Mouse (Mus musculus) stomach, postnatal 0 days (tissue): Measurements from ENCODE around the gene Hs3st3b1. TPM values are rescaled to one million over a fixed set of nuclear protein-coding genes. Genes with fewer than 3 reads are reported as not detected.

Source experiments
- ATAC-seq: fragments of 200-750 bp; cut with Nextera tagmentation; 2 replicates; pipeline ENCODE4 v1.8.0; 2017; ENCODE audit not compliant: low FRiP score, low TSS enrichment
- DNase-seq: peaks from one replicate; pipeline ENCODE4 v3.0.0-alpha.2; 2016; ENCODE audit warnings: low spot score
- H3K27ac ChIP-seq: fragments of 300-500 bp; sonication (generic); replicated peaks from 2 replicates; pipeline ENCODE4 v1.5.1; 2014; ENCODE audit warnings: mild to moderate bottlenecking, control low read depth
- H3K27me3 ChIP-seq: fragments of 300-500 bp; sonication (generic); 2 replicates; pipeline ENCODE4 v1.6.1; 2014; ENCODE audit warnings: low read length; ENCODE audit not compliant: control insufficient read depth, insufficient read depth
- H3K36me3 ChIP-seq: fragments of 300-500 bp; sonication (generic); 2 replicates; pipeline ENCODE4 v1.6.1; 2014; ENCODE audit warnings: low read length, mixed read lengths; ENCODE audit not compliant: control insufficient read depth, insufficient read depth
- H3K4me1 ChIP-seq: fragments of 300-500 bp; sonication (generic); replicated peaks from 2 replicates; pipeline ENCODE4 v1.6.1; 2014; ENCODE audit warnings: antibody characterized with exemption; ENCODE audit not compliant: control insufficient read depth, insufficient read depth
- H3K4me2 ChIP-seq: fragments of 300-500 bp; sonication (generic); replicated peaks from 2 replicates; pipeline ENCODE4 v1.6.1; 2014; ENCODE audit warnings: low read depth, mild to moderate bottlenecking, control low read depth, moderate library complexity
- H3K4me3 ChIP-seq: fragments of 300-500 bp; sonication (generic); 2 replicates; pipeline ENCODE4 v1.5.1; 2014; ENCODE audit warnings: low read depth, low read length, control low read depth
- H3K9ac ChIP-seq: fragments of 300-500 bp; sonication (generic); 2 replicates; pipeline ENCODE4 v1.6.1; 2014; ENCODE audit warnings: mild to moderate bottlenecking, low read length, control low read depth, mixed read lengths
- H3K9me3 ChIP-seq: fragments of 300-500 bp; sonication (generic); 2 replicates; pipeline ENCODE4 v1.6.1; 2016; ENCODE audit warnings: low read length; ENCODE audit not compliant: control insufficient read depth
- CTCF ChIP-seq: IDR thresholded peaks from 2 replicates; pipeline ENCODE4 v1.5.1; 2016; ENCODE audit warnings: antibody characterized with exemption, low read depth, mild to moderate bottlenecking, moderate library complexity
- EP300 ChIP-seq: optimal IDR thresholded peaks from 2 replicates; pipeline ENCODE3; 2016; ENCODE audit warnings: antibody characterized with exemption
- WGBS: fragments of 180-500 bp; shearing (Covaris S2); extraction: QIAGEN DNeasy Blood & Tissue Kit; methylation state at CpG from one replicate; pipeline ENCODE4 v1.1.7; 2014; 5-methylcytosine and 5-hydroxymethylcytosine counted together
- polyA plus RNA-seq: library from polyadenylated mRNA; unstranded; fragments of >200 nt; fragmentation: Nextera tagmentation; extraction: Ambion mirVana; gene quantifications from 2 replicates; pipeline ENCODE4 v1.2.1, GENCODE M21; 2015

Hs3st3b1 gene
- polyA plus RNA-seq, 1 experiment from 2014 or later: 6.9 TPM

DNA sequence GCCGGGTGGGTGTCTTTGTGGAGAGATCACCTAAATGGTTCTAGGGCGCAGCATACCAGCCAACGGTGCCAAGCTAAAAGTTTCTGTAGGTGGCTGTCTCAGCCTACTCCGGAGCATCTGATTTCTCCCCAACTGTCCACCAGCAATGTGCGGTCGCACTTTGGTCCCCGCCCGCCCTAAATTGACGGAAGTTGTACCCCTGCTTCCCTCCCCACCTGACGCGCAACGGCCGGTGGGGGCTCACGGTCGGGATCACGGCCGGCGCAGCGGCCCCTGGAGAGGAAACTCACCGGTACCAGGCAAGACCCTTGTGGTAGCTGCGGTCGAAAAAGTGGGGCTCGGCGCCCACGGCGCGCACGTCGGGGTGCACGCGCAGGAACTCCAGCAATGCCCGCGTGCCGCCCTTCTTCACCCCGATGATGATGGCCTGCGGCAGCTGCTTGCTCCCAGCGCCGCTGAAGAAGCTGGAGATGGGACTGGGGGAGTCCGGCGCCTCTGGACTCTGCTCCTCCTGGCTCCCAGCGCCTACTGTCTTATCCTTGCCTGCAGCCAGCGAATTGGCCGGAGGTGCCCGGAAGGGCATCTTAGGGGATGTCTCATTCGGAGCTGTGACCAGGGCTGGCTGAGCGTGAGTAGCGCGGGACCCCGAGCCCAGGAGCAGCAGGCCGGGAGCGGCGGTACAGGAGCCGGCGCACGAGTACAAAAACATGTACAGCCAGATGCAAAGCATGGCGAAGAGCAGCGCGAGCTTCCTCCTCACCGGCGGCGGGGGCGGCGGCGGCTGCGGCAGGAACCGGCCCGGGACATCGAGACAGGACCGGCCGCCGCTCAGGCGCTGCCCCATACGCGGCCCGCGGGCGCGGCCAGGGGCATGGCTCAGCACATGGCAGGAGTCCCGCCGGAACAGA is 792 bp downstream of the Hs3st3b1 start:
- Histone ChIP-seq H3K36me3 (no peaks in the 10 kb centered on the region), H3K27me3 (no peaks in the 10 kb centered on the region), H3K9ac (peak overlapping the region; percentile 68), H3K4me2 (peak overlapping the region; percentile 95), H3K4me1 (0 out of 2 replicates have a peak, but pooled peaks cover 4% of the 10 kb centered on the region), H3K9me3 (no peaks in the 10 kb centered on the region), H3K4me3 (peak overlapping the region; percentile 64), H3K27ac (peak overlapping the region; percentile 65)
- DNase-seq (peak; percentile 35), ATAC-seq (no peak)
- TF ChIP-seq EP300 (no peak), CTCF (no peak)
- WGBS: under 1% methylated on average over 78 of the region's 80 CpGs

DNA sequence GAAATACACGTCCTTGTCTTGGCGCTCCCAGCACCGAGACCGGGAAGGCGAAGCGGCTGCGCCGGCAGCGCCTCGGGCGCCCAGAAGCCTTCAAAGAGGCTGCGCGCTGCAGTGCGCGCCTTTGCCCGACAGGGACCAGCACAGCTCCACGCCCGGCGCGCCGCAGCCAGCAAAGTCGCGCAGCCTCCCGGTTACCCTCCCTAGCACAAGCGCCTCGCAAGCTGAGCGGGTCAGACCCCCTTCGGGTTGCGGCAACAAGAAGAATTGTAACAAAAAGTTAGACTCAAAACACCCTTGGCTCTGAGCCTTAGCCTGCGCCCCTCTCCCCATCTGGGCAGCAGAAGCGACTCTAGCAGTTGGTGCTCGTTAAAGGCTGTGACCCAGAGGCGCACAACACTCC is 1.6 kb downstream of the Hs3st3b1 start:
- Histone ChIP-seq H3K9ac (peak overlapping the region; percentile 68), H3K9me3 (no peaks in the 10 kb centered on the region), H3K27ac (peak overlapping the region; percentile 65), H3K4me1 (0 out of 2 replicates have a peak, but pooled peaks cover 4% of the 10 kb centered on the region), H3K4me2 (peak overlapping the region; percentile 95), H3K27me3 (no peaks in the 10 kb centered on the region), H3K36me3 (no peaks in the 10 kb centered on the region), H3K4me3 (peak overlapping the region; percentile 64)
- DNase-seq (peak; percentile 90), ATAC-seq (peak; percentile 63)
- TF ChIP-seq CTCF (peak; percentile 91), EP300 (no peak)
- WGBS: under 1% methylated on average over 33 of the region's 33 CpGs

DNA sequence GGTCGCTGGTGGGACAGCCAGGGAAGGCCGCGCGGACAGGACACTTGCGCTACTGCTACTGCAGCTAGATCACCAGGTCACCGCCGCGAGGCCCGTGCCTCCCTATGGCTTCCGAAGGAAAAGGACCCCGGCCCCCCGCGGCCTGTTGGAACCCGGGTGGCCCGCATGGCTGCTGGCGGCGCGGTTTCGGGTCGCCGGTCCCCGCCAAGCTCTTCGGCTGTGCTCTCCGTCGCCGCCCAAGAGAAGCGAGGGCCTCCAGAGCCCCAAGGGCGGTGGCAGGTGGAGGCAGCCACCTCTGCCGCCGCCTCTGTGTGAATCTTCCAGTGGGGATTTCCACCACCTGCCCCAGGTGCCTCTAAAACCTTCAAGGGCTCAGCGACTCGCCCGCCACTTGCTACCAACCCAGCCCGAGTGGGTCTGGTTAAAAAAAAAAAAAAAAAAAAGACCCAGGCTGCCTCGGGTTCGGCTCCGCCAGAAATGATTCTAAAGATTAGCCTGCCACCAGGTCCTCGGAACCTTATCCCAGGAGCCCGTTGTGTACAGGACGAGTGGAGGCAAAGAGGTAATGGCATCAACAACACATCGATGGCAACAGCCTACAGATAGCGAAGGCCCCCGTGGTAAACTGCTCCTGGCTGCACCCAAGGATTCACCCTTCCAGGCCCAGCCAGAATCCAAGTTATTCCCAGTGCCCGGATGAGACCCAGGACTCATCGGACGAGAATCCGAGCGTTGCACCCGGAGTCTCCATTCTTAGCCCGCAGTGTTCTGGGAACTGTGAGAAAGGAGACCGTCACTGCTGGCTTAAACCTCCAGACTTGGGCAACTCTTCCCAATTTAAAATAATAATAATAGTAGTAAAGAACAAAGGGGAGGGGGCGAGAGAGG is 2.6 kb downstream of the Hs3st3b1 start:
- peak; percentile 41 for DNase-seq
- Histone ChIP-seq H3K9me3 (no peaks in the 10 kb centered on the region), H3K9ac (peak overlapping the region; percentile 68), H3K4me1 (0 out of 2 replicates have a peak, but pooled peaks cover 4% of the 10 kb centered on the region), H3K4me3 (peak overlapping the region; percentile 64), H3K36me3 (no peaks in the 10 kb centered on the region), H3K27me3 (no peaks in the 10 kb centered on the region), H3K27ac (peak overlapping the region; percentile 89), H3K4me2 (peak overlapping the region; percentile 95)
- no peak for TF ChIP-seq CTCF
- TF ChIP-seq EP300: no peak
- ATAC-seq: no peak
- WGBS: 9% methylated on average over 52 of the region's 52 CpGs

DNA sequence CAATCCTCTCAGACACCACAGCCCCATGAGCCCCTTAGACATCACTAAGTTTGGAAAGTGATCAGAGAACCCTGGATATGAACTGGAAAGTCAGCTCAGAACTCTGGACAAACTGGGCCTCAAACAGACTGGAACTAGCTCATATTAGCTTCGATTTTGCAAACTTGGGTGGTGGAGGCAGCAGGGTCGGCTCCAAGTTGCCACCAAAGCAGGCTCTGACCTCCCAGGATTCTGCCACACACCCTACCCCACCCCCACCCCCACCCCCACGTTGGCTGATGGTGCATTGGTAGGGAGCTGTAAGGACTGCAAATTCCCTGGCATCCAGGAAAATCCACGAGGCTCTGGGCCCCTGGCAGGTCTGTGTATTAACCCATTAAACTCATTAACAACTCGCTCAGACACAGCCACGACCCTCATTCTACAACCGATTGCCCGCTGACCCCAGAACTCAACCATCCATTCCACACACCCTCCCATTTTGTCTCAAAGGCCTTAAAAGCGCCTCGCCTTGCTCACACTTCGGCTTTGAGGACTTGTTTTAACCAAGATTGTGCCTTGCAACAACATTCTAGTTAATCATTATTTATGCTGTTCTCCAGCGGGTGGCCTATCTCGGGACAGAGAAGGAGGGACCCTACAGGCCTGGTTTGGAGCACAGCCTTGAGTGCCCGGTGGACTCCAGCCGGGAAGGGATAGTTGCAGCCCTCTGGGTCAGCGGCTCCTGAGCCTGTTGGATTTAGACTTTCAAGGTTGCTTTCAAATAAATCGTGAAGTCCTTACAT is 3.6 kb downstream of the Hs3st3b1 start:
- WGBS: 35% methylated on average over 17 of the region's 17 CpGs
- Histone ChIP-seq H3K4me1 (peaks cover 7% of the 10 kb centered on the region), H3K9ac (peak overlapping the region; percentile 68), H3K9me3 (no peaks in the 10 kb centered on the region), H3K27ac (peak overlapping the region; percentile 89), H3K36me3 (no peaks in the 10 kb centered on the region), H3K4me3 (peak overlapping the region; percentile 64), H3K4me2 (peak overlapping the region; percentile 95), H3K27me3 (no peaks in the 10 kb centered on the region)
- ATAC-seq (peak; percentile 30; the same call in 1 of the 2 replicates), DNase-seq (peak; percentile 76)
- TF ChIP-seq EP300: no peak
- peak; percentile 20; the same call in 1 of the 2 replicates for TF ChIP-seq CTCF

DNA sequence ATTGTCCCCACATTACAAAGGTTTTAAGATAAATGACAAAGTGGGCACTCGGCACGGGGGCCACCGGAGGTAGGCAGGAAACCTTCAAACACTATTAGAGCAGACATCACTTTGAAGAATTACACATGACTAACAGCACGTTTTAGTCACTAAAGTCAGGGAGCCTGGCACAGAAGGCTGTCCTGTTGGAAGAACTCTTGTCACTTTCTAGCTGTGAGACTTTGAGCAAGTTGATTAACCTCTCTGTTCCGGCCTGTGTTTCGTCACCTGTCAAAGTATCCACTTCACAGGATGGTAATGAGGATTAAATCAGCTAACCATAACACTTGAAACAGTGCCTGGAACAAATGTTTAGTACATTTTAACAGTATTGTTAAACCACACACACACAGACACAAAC is 4.5 kb downstream of the Hs3st3b1 start:
- DNase-seq (no peak), ATAC-seq (no peak)
- H3K36me3 ChIP-seq: no peaks in the 10 kb centered on the region
- no peak overlapping the region for H3K4me3 ChIP-seq
- H3K27ac ChIP-seq: no peak overlapping the region
- H3K9ac ChIP-seq: no peak overlapping the region
- 50% methylated on average over 6 of the region's 6 CpGs for WGBS
- no peaks in the 10 kb centered on the region for H3K27me3 ChIP-seq
- H3K4me2 ChIP-seq: no peak overlapping the region
- H3K4me1 ChIP-seq: peaks cover 4% of the 10 kb centered on the region
- H3K9me3 ChIP-seq: no peaks in the 10 kb centered on the region
- TF ChIP-seq CTCF: no peak
- TF ChIP-seq EP300: no peak
